Mouse (Mus musculus) erythroblast, embryonic 14.5 days (primary cell): ENCODE measurements at regions not wholly inside any gene's neighbourhood (a gene's known extent, or its start where the extent isn't known, plus 50 kb on each side); places are given as distances from the start of the nearest gene placed in this dataset.

ENCODE experiments used
- GATA1 ChIP-seq: IDR thresholded peaks from 2 replicates; pipeline ENCODE4 v1.6.1; 2012; ENCODE audit warnings: low read length, inconsistent platforms, mixed read lengths
- TAL1 ChIP-seq: IDR thresholded peaks from 3 replicates; pipeline ENCODE4 v1.6.1; 2012; ENCODE audit warnings: low read length, inconsistent platforms, mixed read lengths

DNA sequence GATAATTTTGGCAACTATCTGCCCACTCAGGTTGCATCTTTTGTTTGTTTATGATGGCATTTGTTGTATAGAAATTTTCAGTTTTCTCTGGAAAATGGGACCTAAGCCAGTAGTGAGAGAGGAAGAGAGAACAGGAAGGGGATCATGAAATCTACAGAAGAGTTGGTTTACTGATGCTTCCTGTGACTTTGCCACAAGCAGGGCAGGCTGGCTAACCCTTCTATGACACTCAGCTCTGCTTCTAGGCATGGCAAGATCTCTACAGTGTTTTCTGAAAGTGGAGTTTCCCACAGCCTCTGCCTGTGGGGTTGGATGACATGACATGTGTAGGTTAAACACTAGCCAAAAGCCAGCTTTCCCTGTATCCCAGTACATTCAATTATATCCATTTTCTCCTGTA, 217.7 kb upstream of the Jun start:
- TF ChIP-seq TAL1 (no peak), GATA1 (no peak)
